Mouse (Mus musculus) small intestine, adult 10 weeks (tissue): ENCODE data around the gene Tmem150a. TPM values are rescaled to one million over a fixed set of nuclear protein-coding genes. Genes with fewer than 3 reads are reported as not detected.

Experiments used
- polyA plus RNA-seq: library from polyadenylated mRNA; stranded (reverse); fragments of 350-450 nt; fragmentation: Illumina TruSeq; extraction: RNeasy Lipid Tissue Mini Kit (QIAGEN cat#74804); gene quantifications from one replicate; pipeline ENCODE4 v1.2.3, GENCODE M21; 2014; ENCODE audit warnings: low replicate concordance

Tmem150a gene
- polyA plus RNA-seq = 0.67 TPM

DNA sequence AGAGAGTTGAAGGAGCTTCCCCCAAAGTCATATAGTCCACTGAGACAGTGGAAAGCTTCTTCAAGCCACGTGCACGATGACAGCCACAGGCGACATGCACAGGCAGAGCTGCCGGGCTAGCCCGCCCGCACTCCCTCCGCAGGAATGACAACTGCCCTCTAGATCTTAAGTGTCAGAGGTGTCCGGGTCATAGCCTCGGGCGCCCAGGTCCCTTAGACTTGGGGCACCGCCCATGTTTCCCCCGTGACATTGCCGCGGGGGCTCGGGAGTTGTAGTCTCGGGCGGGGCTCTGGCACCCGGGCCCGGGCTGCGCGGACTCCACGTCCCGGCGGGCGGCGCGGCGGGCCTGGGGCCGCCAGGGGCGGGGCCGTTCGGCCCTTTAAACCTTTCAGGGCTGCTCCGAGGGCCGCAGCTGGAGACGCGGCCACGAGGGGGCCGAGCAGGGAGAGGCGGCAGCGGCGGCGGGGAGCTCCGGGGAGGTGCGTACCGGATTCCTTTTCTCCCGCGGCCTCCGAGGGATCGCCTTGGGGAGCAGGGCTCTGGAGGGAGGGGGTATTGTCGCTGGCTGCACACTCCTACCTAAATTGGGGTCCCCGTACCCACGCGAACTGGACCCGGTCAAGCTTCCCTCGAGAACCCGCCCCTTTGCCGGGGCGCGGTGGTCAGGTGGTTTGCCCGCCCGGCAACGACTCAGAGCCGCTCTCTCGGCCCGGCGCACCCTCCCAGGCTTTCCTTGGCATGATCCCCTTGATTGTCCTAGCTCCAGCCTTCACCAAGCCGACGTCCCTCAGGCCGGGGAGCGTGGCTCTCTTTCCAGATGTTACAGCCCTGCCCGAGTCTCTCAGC, at the start of gene Tmem150a:
Gene Tmem150a, plus strand, starts transcription at position 382 of the 846 bp plus-strand sequence.

DNA sequence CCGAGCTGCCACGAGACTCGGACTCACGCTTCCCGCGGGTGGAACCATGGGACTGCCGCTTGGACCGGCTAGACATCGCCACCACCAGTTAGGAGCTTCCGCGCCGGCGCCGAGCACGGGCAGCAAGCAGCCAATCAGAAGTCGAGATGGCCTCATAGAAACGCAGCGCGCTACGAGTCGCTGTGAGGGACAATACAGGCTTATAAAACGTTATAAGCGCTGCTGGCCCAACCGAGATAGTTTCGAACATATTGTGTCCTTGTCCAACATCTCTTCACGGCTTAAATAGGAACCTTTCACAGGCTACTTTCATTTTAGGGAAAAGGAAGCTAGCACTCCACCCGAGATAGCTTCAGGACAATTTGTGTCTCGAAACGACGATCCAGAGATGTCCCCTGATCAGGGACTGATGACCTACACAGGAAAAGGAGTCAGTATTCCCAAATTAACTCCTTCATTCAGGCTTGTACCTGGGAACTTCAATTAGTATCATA, 10.1 kb upstream of the Tmem150a start, which contains the start of gene Usp39:
Gene Usp39, minus strand, starts transcription at position 111 of the 494 bp plus-strand sequence.

DNA sequence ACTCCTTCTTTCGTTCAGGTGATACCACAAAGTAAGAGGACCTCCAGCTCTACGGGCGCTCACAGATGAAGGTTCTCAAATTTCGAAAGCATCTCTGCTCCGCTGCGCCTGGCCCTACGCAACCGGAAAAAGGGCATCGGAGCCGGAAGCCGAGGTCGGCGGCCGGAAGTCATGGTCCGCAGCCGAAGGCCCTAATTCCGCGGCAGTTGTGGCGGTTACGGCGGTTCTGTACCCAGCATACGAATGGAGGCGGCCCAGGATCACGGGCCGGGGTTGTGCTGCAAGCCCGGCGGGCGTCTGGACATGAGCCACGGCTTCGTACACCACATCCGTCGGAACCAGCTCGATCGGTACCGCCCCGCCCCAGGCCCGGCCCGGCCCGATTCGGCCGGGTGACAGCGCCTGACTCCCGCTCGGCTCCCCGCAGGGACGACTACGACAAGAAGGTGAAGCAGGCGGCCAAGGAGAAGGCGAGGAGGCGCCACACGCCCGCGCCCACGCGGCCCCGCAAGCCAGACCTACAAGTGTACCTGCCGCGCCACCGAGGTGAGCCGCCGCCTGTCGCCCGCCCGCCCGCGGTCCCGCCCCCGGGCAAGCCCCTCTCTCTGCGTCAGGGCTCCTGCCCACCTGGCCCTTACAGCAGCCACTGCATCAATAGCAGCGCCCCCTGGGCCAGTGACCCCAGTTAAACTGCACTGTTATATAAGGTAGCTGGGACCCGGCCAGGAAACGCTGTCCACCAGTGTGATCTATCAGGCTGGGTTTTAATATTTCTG, 7.9 kb upstream of the Tmem150a start, which contains the start of gene 0610030E20Rik:
Gene 0610030E20Rik, plus strand, starts transcription at position 152 of the 776 bp plus-strand sequence.

DNA sequence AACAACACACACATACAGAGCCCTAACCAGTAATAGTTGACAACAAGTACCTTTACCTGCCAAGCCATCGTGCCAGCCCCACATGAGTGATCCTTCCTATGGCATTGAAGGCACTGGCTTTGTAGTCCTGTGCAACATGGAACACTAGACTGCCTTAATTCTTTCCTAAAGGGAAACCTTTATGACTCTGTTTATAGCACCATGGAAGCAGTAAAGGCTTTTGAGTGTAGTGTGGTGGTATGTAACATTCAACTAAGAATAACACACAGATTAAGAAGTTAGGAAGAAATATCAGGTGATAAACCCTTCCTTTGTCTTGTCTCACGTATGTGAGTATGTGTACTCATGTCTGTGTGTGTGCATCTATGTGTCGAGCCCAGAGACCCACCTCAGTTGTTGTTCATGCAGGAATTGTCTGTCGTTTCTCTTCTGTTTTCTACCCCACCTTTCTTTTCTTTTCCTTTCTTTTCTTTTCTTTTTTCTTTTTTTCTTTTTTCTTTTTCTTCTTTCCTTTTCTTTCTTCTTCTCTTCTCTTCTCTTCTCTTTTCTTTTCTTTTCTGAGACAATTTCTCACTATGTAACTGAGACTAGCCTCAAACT, 11.7 kb downstream of the Tmem150a start, which contains the start of gene Rnf181:
Gene Rnf181, minus strand, starts transcription at position 113 of the 600 bp plus-strand sequence.

DNA sequence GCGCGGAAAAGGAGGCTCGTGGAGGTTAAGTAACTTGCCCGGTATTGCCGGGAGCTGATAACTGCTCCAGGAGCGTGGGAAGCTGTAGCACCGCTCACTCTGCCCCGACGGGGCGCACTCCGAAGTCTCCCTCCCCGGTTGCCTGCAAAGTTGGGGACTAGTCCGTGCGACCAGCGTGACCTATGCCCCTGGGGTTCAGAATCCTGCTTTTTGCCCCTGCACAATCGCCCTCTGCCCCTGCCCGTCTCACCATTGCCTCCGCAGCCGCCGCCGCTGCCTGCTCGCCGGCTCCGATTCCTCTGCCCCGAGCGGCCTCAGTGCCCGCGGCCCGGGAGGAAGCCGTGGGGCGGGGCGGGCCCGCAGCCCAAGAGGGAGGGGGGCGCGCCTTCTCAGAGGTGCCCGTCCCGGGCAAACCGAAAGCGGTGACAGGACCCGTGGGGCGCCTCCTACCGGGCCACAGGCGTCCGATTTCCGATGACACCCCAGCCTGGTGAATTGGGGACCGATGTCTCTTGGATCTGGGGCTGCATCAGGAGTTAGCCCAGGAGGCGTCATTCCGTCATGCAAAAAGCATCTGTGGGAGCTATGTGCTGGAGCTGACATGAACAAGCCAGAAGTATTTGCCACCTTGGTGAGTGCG, 25.0 kb downstream of the Tmem150a start, which contains the start of gene Vamp5:
Gene Vamp5, minus strand, starts transcription at position 338 of the 640 bp plus-strand sequence.

DNA sequence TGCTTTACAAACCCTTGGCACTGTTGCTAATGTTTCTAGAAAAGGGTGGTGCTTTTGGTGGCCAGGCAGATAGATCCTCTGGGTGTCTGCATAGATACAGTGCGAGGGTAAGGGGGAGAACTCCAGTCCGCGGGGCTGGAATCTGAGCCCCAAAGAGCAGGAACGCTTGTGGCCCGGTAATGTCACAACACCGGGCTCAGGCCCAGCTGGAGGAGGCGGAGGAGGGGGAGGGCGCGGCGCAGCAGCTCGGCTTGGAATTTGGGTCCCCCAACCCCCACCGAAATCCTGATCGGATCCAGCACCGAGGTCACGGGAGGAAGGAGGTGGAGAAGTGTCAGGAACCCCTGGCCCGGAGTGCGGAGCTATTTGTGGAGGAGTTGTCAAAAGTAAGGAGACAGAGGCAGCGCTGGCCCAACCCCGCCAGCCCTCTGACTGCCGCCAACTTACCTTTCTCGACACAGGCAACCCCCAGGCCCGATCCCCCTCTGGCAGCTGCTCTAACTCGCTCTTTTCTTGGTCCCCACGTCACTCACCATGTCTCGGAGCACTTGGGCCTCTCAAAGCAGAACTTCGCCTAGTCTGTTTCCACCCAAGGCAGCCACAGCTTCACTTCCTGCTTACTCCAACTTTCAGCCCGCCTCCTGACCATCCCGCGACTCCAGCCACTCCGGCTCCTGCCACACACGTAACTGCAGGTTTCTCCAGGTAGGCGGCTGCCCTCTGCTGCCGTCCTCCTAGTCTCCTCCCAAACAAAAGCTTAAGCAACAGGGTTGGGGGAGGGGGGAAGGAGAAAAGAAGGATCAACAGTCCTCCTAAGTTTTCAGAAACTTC, 34.9 kb downstream of the Tmem150a start, which contains the start of gene Vamp8:
Gene Vamp8, minus strand, starts transcription at position 763 of the 831 bp plus-strand sequence.

Other genes with a start within 250 kb of the Tmem150a start
- not detected for gene Atoh8, start 119.9 kb upstream of the Tmem150a start, polyA plus RNA-seq
- gene Sftpb, start 50.8 kb upstream of the Tmem150a start, polyA plus RNA-seq = not detected
- 43.6 TPM for gene Usp39, start 10.3 kb upstream of the Tmem150a start, polyA plus RNA-seq
- 57.5 TPM for gene 0610030E20Rik, start 8.1 kb upstream of the Tmem150a start, polyA plus RNA-seq
- 189 TPM for gene Rnf181, start 11.5 kb downstream of the Tmem150a start, polyA plus RNA-seq
- 0.26 TPM for gene Vamp5, start 25.0 kb downstream of the Tmem150a start, polyA plus RNA-seq
- 93.1 TPM for gene Vamp8, start 35.3 kb downstream of the Tmem150a start, polyA plus RNA-seq
- 7.6 TPM for gene Ggcx, start 58.9 kb downstream of the Tmem150a start, polyA plus RNA-seq
- 279 TPM for gene Mat2a, start 84.1 kb downstream of the Tmem150a start, polyA plus RNA-seq
- 0.41 TPM for gene Sh2d6, start 166.3 kb downstream of the Tmem150a start, polyA plus RNA-seq
- gene Capg, start 188.9 kb downstream of the Tmem150a start, polyA plus RNA-seq = not detected
- gene Elmod3, start 243.0 kb downstream of the Tmem150a start, polyA plus RNA-seq = 13.5 TPM
- gene Retsat, start 243.0 kb downstream of the Tmem150a start, polyA plus RNA-seq = 47.4 TPM